Comparison of ENCODE assay signal across 36 mouse cellular contexts in genomic region chr1:39855949-39856348, GRCm38 (mm10). TPM values are rescaled to one million over a fixed set of nuclear protein-coding genes. Genes with fewer than 3 reads are reported as not detected.
"Had no signal": no experiment of that assay in that cellular context is flagged by ENCODE, and none has a peak within 500 bp of the region (broad histone marks: within the 10 kb centered on the region; RNA-seq: fewer than 3 reads in every experiment).

No protein-coding gene starts in this region.

- H3K4me1 ChIP-seq: hindbrain, embryonic 13.5 days; hindbrain, embryonic 15.5 days had no signal

- H3K27me3 ChIP-seq: heart, embryonic 12.5 days; hindbrain, embryonic 13.5 days; hindbrain, embryonic 15.5 days; limb, embryonic 13.5 days; limb, embryonic 15.5 days had no signal

- DNase-seq: gastrocnemius, adult 2 months; gastrocnemius, postnatal 10 days; gastrocnemius, postnatal 25 days; heart, adult 18-20 months; heart, postnatal 10 days; heart, postnatal 4 days; kidney, adult 18-20 months; kidney, adult 8-10 months; kidney, postnatal 14 days; kidney, postnatal 36 days; layer of hippocampus, adult 9-11 months; layer of hippocampus, postnatal 36 days; left cerebral cortex, postnatal 4 days had no signal

- H3K36me3 ChIP-seq: heart, embryonic 10.5 days; heart, embryonic 12.5 days; hindbrain, embryonic 10.5 days; hindbrain, embryonic 13.5 days; hindbrain, embryonic 15.5 days; kidney, embryonic 15.5 days; limb, embryonic 13.5 days; limb, embryonic 15.5 days had no signal

- H3K27ac ChIP-seq: gastrocnemius, adult 2 months; hindbrain, embryonic 10.5 days; hindbrain, embryonic 13.5 days; hindbrain, embryonic 15.5 days; hindbrain, postnatal 0 days; kidney, embryonic 15.5 days; kidney, postnatal 0 days; limb, embryonic 13.5 days; limb, embryonic 15.5 days had no signal

- ATAC-seq: hindbrain, postnatal 0 days; intestine, postnatal 0 days had no signal

- H3K4me3 ChIP-seq: gastrocnemius, adult 2 months; heart, embryonic 10.5 days; heart, embryonic 12.5 days; hindbrain, embryonic 10.5 days; hindbrain, embryonic 13.5 days; hindbrain, embryonic 15.5 days; kidney, embryonic 15.5 days; limb, embryonic 13.5 days; limb, embryonic 15.5 days had no signal

- H3K9ac ChIP-seq: heart, embryonic 12.5 days; hindbrain, embryonic 13.5 days; hindbrain, embryonic 15.5 days; kidney, embryonic 15.5 days; limb, embryonic 13.5 days; limb, embryonic 15.5 days had no signal

- H3K9me3 ChIP-seq: heart, embryonic 10.5 days; heart, embryonic 12.5 days; hindbrain, embryonic 10.5 days; hindbrain, embryonic 13.5 days; hindbrain, embryonic 15.5 days; kidney, embryonic 15.5 days; limb, embryonic 13.5 days; limb, embryonic 15.5 days had no signal

- H3K4me2 ChIP-seq: heart, embryonic 12.5 days; hindbrain, embryonic 13.5 days; hindbrain, embryonic 15.5 days; kidney, embryonic 15.5 days; limb, embryonic 13.5 days; limb, embryonic 15.5 days had no signal

RNA-seq across cellular contexts. Expression of gene Gm3646, which starts 50.8 kb away (rescaled TPM):
- total RNA-seq: granulocyte monocyte progenitor cell, adult 5-6 weeks; hindbrain, postnatal 0 days; layer of hippocampus, adult 18-20 months; layer of hippocampus, adult 8-10 months; layer of hippocampus, postnatal 14 days; layer of hippocampus, postnatal 36 days; left cerebral cortex, adult 18-20 months; left cerebral cortex, adult 8-10 months; left cerebral cortex, postnatal 10 days; left cerebral cortex, postnatal 25 days; left cerebral cortex, postnatal 4 days had no signal
- polyA plus RNA-seq: frontal cortex, adult 2 months; hindbrain, embryonic 10.5 days; hindbrain, embryonic 13.5 days; hindbrain, embryonic 15.5 days; hindbrain, postnatal 0 days; intestine, embryonic 14.5 days; intestine, postnatal 0 days; kidney, embryonic 15.5 days; kidney, postnatal 0 days; large intestine, adult 2 months; limb, embryonic 11.5 days; limb, embryonic 13.5 days; limb, embryonic 15.5 days had no signal
